Mouse (Mus musculus) forebrain, postnatal 0 days (tissue): Measurements from ENCODE around the gene Slc13a3. TPM values are rescaled to one million over a fixed set of nuclear protein-coding genes. Genes with fewer than 3 reads are reported as not detected.
"Not testable (repeated sequence)": the region's sequence is repeated elsewhere in the genome, so short reads cannot be mapped to it uniquely, and the experiment has no call there.

Source experiments
- ATAC-seq: fragments of 200-750 bp; cut with Nextera tagmentation; 2 replicates; pipeline ENCODE4 v1.8.0; 2017; ENCODE audit warnings: mild to moderate bottlenecking, moderate library complexity
- DNase-seq: peaks from one replicate; pipeline ENCODE4 v3.0.0-alpha.2; 2015
- H3K27ac ChIP-seq: fragments of 300-500 bp; sonication (generic); 2 replicates; pipeline ENCODE4 v1.5.1; 2014; ENCODE audit warnings: low read depth, mild to moderate bottlenecking, antibody characterized with exemption, low read length, moderate library complexity, mixed read lengths
- H3K27me3 ChIP-seq: fragments of 300-500 bp; sonication (generic); 2 replicates; pipeline ENCODE4 v1.6.1; 2014; ENCODE audit warnings: mild to moderate bottlenecking, low read length, mixed read lengths; ENCODE audit not compliant: insufficient read depth
- H3K36me3 ChIP-seq: fragments of 300-500 bp; sonication (generic); 2 replicates; pipeline ENCODE4 v1.6.1; 2014; ENCODE audit warnings: mild to moderate bottlenecking, moderate library complexity; ENCODE audit not compliant: insufficient read depth
- H3K4me1 ChIP-seq: fragments of 300-500 bp; sonication (generic); 2 replicates; pipeline ENCODE4 v1.6.1; 2014; ENCODE audit warnings: antibody characterized with exemption; ENCODE audit not compliant: insufficient read depth
- H3K4me2 ChIP-seq: fragments of 300-500 bp; sonication (generic); 2 replicates; pipeline ENCODE4 v1.6.1; 2014; ENCODE audit warnings: low read depth, mild to moderate bottlenecking, moderate library complexity
- H3K4me3 ChIP-seq: fragments of 300-500 bp; sonication (generic); 2 replicates; pipeline ENCODE4 v1.5.1; 2014; ENCODE audit warnings: low read depth, low read length, mixed read lengths
- H3K9ac ChIP-seq: fragments of 300-500 bp; sonication (generic); 2 replicates; pipeline ENCODE4 v1.6.1; 2014; ENCODE audit warnings: mild to moderate bottlenecking
- H3K9me3 ChIP-seq: fragments of 300-500 bp; sonication (generic); 2 replicates; pipeline ENCODE4 v1.6.1; 2016; ENCODE audit warnings: low read length
- CTCF ChIP-seq: sonication (generic); IDR thresholded peaks from 2 replicates; pipeline ENCODE4 v1.5.1; 2016; ENCODE audit warnings: antibody characterized with exemption, control low read depth, low read depth
- WGBS: fragments of 180-500 bp; shearing (Covaris S2); extraction: QIAGEN DNeasy Blood & Tissue Kit; methylation state at CpG from one replicate; pipeline ENCODE4 v1.1.7; 2014; 5-methylcytosine and 5-hydroxymethylcytosine counted together
- polyA plus RNA-seq: library from polyadenylated mRNA; unstranded; fragments of >200 nt; fragmentation: Nextera tagmentation; extraction: Ambion mirVana; gene quantifications from 2 replicates; pipeline ENCODE4 v1.2.1, GENCODE M21; 2015
- total RNA-seq: library from RNA; depleted of rRNA; stranded (reverse); fragments of >200 nt; gene quantifications from 2 replicates; pipeline ENCODE4 v1.2.3, GENCODE M21; 2014; rRNA removed

Slc13a3 gene
- total RNA-seq (12.7 and 24.3 TPM in 2 replicates), polyA plus RNA-seq (14.4 and 18.0 TPM in 2 replicates)

GRCm38 (mm10) chr2:165473003-165473402 is at the start of gene Slc13a3:
Slc13a3 (minus strand) TSS chr2:165473230.
- peak within 1 kb of the TSS; percentile 22; the same call in 1 of the 2 replicates for H3K9ac ChIP-seq

GRCm38 (mm10) chr2:165515178-165515728 is 42.2 kb upstream of the Slc13a3 start:
- no peak overlapping the region for H3K9ac ChIP-seq
- H3K27ac ChIP-seq, result no peak overlapping the region
- 94% methylated on average over 20 of the region's 20 CpGs for WGBS
- H3K4me1 ChIP-seq, result no peaks in the 10 kb centered on the region
- no peak overlapping the region for H3K4me3 ChIP-seq
- DNase-seq (no peak), ATAC-seq (no peak)
- H3K36me3 ChIP-seq, result no peaks in the 10 kb centered on the region
- no peaks in the 10 kb centered on the region for H3K27me3 ChIP-seq
- no peaks in the 10 kb centered on the region for H3K9me3 ChIP-seq
- no peak overlapping the region for H3K4me2 ChIP-seq
- TF ChIP-seq CTCF, result no peak

More at GRCm38 (mm10) chr2:165473003-165473402, at the start of gene Slc13a3:
- H3K4me3 ChIP-seq, result peak within 1 kb of the TSS; percentile 19
- DNase-seq (no peak), ATAC-seq (no peak)
- H3K4me2 ChIP-seq, result peak within 1 kb of the TSS; percentile 44
- no peak within 1 kb of the TSS for H3K27ac ChIP-seq
- H3K36me3 ChIP-seq, result no peaks in the 10 kb centered on the region
- no peaks in the 10 kb centered on the region for H3K27me3 ChIP-seq
- no peaks in the 10 kb centered on the region for H3K9me3 ChIP-seq
- H3K4me1 ChIP-seq, result no peaks in the 10 kb centered on the region
- WGBS, result 1% methylated on average over 35 of the region's 35 CpGs
- TF ChIP-seq CTCF, result no peak

GRCm38 (mm10) chr2:165512870-165513600 is 40.0 kb upstream of the Slc13a3 start:
- Histone ChIP-seq H3K27me3 (no peaks in the 10 kb centered on the region), H3K27ac (no peak overlapping the region), H3K9me3 (no peaks in the 10 kb centered on the region), H3K4me3 (no peak overlapping the region), H3K4me1 (no peaks in the 10 kb centered on the region), H3K4me2 (no peak overlapping the region), H3K9ac (no peak overlapping the region), H3K36me3 (no peaks in the 10 kb centered on the region)
- DNase-seq (no peak), ATAC-seq (peak; percentile 38)
- no peak for TF ChIP-seq CTCF
- 27% methylated on average over 11 of the region's 11 CpGs for WGBS

- Histone ChIP-seq H3K9ac (no peak overlapping the region), H3K9me3 (no peaks in the 10 kb centered on the region), H3K27ac (no peak overlapping the region), H3K27me3 (no peaks in the 10 kb centered on the region), H3K36me3 (no peaks in the 10 kb centered on the region), H3K4me2 (no peak overlapping the region), H3K4me1 (no peaks in the 10 kb centered on the region), H3K4me3 (no peak overlapping the region)
- no peak for DNase-seq
- TF ChIP-seq CTCF, result no peak
- WGBS, result 52% methylated on average over 7 of the region's 7 CpGs
- no peak for ATAC-seq
Measured at GRCm38 (mm10) chr2:165512426-165512825, 39.4 kb upstream of the Slc13a3 start.

- not testable (repeated sequence) for H3K4me1 ChIP-seq, H3K36me3 ChIP-seq, H3K27me3 ChIP-seq, H3K9ac ChIP-seq, DNase-seq, ATAC-seq, H3K4me3 ChIP-seq, H3K27ac ChIP-seq, H3K9me3 ChIP-seq, H3K4me2 ChIP-seq
- WGBS, result 90% methylated on average over 4 of the region's 4 CpGs
Measured at GRCm38 (mm10) chr2:165511530-165511929, 38.5 kb upstream of the Slc13a3 start.

GRCm38 (mm10) chr2:165510914-165511458 is 38.0 kb upstream of the Slc13a3 start:
- H3K27me3 ChIP-seq, H3K4me1 ChIP-seq, H3K27ac ChIP-seq, H3K9ac ChIP-seq, DNase-seq, ATAC-seq, H3K4me2 ChIP-seq, H3K4me3 ChIP-seq, H3K36me3 ChIP-seq, H3K9me3 ChIP-seq: not testable (repeated sequence)
- 76% methylated on average over 2 of the region's 2 CpGs for WGBS

GRCm38 (mm10) chr2:165510466-165510865 is 37.4 kb upstream of the Slc13a3 start:
- H3K4me2 ChIP-seq, result no peak overlapping the region
- H3K4me1 ChIP-seq, result no peaks in the 10 kb centered on the region
- TF ChIP-seq CTCF, result no peak
- H3K27ac ChIP-seq, result no peak overlapping the region
- 27% methylated on average over 5 of the region's 5 CpGs for WGBS
- no peak for ATAC-seq
- no peak overlapping the region for H3K4me3 ChIP-seq
- no peaks in the 10 kb centered on the region for H3K36me3 ChIP-seq
- no peak overlapping the region for H3K9ac ChIP-seq
- no peaks in the 10 kb centered on the region for H3K9me3 ChIP-seq
- no peaks in the 10 kb centered on the region for H3K27me3 ChIP-seq
- DNase-seq, result no peak
